ENCODE assay signal across 9 mouse cellular contexts in the genomic region with DNA sequence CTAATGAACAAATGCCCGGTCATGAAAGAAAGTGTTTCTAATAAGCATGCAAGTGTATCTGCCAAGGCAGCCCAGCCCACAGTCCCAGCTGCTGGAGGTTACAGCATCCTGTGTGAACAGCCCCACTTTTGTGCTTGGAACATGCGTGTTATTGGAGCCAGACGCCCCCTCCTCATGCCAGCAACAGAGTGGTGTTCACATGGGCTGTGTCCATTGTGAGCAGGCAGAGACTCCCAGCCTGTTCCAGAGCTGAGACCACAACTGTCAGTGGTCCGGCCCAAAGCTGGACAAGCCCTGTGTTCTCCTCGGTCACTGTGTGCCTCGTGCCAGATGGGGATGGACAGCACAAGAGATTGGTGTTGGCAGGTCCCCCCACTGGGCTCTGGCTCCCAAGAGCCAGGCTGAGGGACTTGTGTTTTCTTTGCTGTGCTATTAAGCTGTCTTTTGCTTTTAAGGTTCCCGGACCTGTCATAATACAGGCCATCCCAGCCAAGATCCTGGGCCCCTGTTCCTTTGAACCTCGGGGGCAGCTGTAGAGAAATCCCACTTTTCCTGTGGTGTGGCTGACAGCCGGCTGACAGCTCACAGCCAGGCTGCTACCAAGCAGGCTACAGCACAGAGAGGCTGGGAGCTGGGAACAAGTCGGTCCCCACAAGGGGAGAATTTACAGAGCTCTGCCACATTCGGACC.
DNase-seq lines count a peak whose midpoint lies in the region; ATAC-seq lines count a peak whose summit lies in the region.
"Had no signal": no experiment of that assay in that cellular context is flagged by ENCODE, and none has a peak within 500 bp of the region (broad histone marks: within the 10 kb centered on the region; RNA-seq: fewer than 3 reads in every experiment).

No protein-coding gene starts in this region.

- DNase-seq in heart, adult 11 months = peak; percentile 92
- DNase-seq in heart, adult 8-10 months (ENCODE audit: low spot score) = no peak
- DNase-seq in embryonic facial prominence, embryonic 11.5 days (ENCODE audit: low spot score) = peak; percentile 13
- peak; percentile 26 for DNase-seq in hindbrain, embryonic 14.5 days (ENCODE audit: low spot score)
- DNase-seq in adipocyte (ENCODE audit: low spot score) (no peak), liver (no peak)

- H3K9me3 ChIP-seq in embryonic facial prominence, embryonic 11.5 days (replicated peaks; ENCODE audit: control insufficient read depth, low read length) = no peaks in the 10 kb centered on the region
- H3K9me3 ChIP-seq in hindbrain, embryonic 14.5 days (ENCODE audit: control insufficient read depth, low read length) = no peaks in the 10 kb centered on the region
- no peaks in the 10 kb centered on the region for H3K9me3 ChIP-seq in midbrain, embryonic 12.5 days
- H3K9me3 ChIP-seq: megakaryocyte, embryonic 14.5 days had no signal

- H3K4me3 ChIP-seq in embryonic facial prominence, embryonic 11.5 days (ENCODE audit: low read depth, low read length) = no peak overlapping the region
- no peak overlapping the region for H3K4me3 ChIP-seq in hindbrain, embryonic 14.5 days (replicated peaks; ENCODE audit: low read length)
- no peak overlapping the region for H3K4me3 ChIP-seq in midbrain, embryonic 12.5 days
- H3K4me3 ChIP-seq: megakaryocyte, embryonic 14.5 days had no signal

- H3K36me3 ChIP-seq in embryonic facial prominence, embryonic 11.5 days (replicated peaks; ENCODE audit: control insufficient read depth, insufficient read depth, low read depth, low read length) = no peaks in the 10 kb centered on the region
- H3K36me3 ChIP-seq in hindbrain, embryonic 14.5 days (replicated peaks; ENCODE audit: control insufficient read depth, insufficient read depth) = no peaks in the 10 kb centered on the region
- H3K36me3 ChIP-seq in midbrain, embryonic 12.5 days = no peaks in the 10 kb centered on the region

- no peak overlapping the region for H3K9ac ChIP-seq in embryonic facial prominence, embryonic 11.5 days (replicated peaks; ENCODE audit: low read length)
- no peak overlapping the region for H3K9ac ChIP-seq in hindbrain, embryonic 14.5 days
- no peak overlapping the region for H3K9ac ChIP-seq in midbrain, embryonic 12.5 days (replicated peaks)

- no peak overlapping the region for H3K4me2 ChIP-seq in embryonic facial prominence, embryonic 11.5 days (ENCODE audit: low read depth, low read length)
- no peak overlapping the region for H3K4me2 ChIP-seq in hindbrain, embryonic 14.5 days (replicated peaks)
- no peak overlapping the region for H3K4me2 ChIP-seq in midbrain, embryonic 12.5 days (replicated peaks)

- 33% methylated on average over 11 of the region's 11 CpGs for WGBS in embryonic facial prominence, embryonic 11.5 days
- WGBS in hindbrain, embryonic 14.5 days = 35% methylated on average over 11 of the region's 11 CpGs
- WGBS in midbrain, embryonic 12.5 days = 38% methylated on average over 11 of the region's 11 CpGs

- H3K27ac ChIP-seq in embryonic facial prominence, embryonic 11.5 days (replicated peaks; ENCODE audit: low read depth, low read length) = no peak overlapping the region
- H3K27ac ChIP-seq in hindbrain, embryonic 14.5 days = 0 out of 2 replicates have a peak overlapping the region, but pooled peaks have one; percentile 11
- H3K27ac ChIP-seq in midbrain, embryonic 12.5 days (replicated peaks) = peak overlapping the region; percentile 60

- ATAC-seq in embryonic facial prominence, embryonic 11.5 days (replicated peaks; ENCODE audit: insufficient number of reproducible peaks, low FRiP score, low TSS enrichment, low read depth) = peak; percentile 71; the same call in 1 of the 2 replicates
- ATAC-seq in hindbrain, embryonic 14.5 days (ENCODE audit: low FRiP score) = peak; percentile 71; the same call in 1 of the 2 replicates
- peak; percentile 76 for ATAC-seq in midbrain, embryonic 12.5 days (ENCODE audit: low FRiP score, low read depth)
- ATAC-seq in monocyte, adult 5-6 weeks (replicated peaks; ENCODE audit: insufficient number of reproducible peaks, low FRiP score, low TSS enrichment, poor library complexity, severe bottlenecking) = no peak

- peaks cover 3% of the 10 kb centered on the region; the same call in 1 of the 2 replicates for H3K4me1 ChIP-seq in embryonic facial prominence, embryonic 11.5 days (ENCODE audit: control insufficient read depth, insufficient read depth, low read length)
- no peaks in the 10 kb centered on the region; the same call in 1 of the 2 replicates for H3K4me1 ChIP-seq in hindbrain, embryonic 14.5 days (replicated peaks; ENCODE audit: control insufficient read depth, insufficient read depth, low read length)
- H3K4me1 ChIP-seq in midbrain, embryonic 12.5 days = peaks cover 14% of the 10 kb centered on the region
- H3K4me1 ChIP-seq: megakaryocyte, embryonic 14.5 days had no signal

- no peaks in the 10 kb centered on the region; the same call in 1 of the 2 replicates for H3K27me3 ChIP-seq in embryonic facial prominence, embryonic 11.5 days (ENCODE audit: control insufficient read depth, insufficient read depth, low read length)
- no peaks in the 10 kb centered on the region for H3K27me3 ChIP-seq in hindbrain, embryonic 14.5 days (ENCODE audit: control insufficient read depth, insufficient read depth, low read length)
- no peaks in the 10 kb centered on the region for H3K27me3 ChIP-seq in midbrain, embryonic 12.5 days

Comparison
In these comparisons a context has a peak if more than half of its experiments do, and no peak if none do; other contexts are left out.
1. DNase-seq: peak in heart, adult 11 months (single experiment), embryonic facial prominence, embryonic 11.5 days (single experiment) and hindbrain, embryonic 14.5 days (single experiment); none in heart, adult 8-10 months (single experiment), adipocyte (single experiment) and liver (single experiment).